In genomic region chr14:55782361-55782960, GRCm38 (mm10) we compare ENCODE assay signal across 8 mouse cellular contexts. TPM values are rescaled to one million over a fixed set of nuclear protein-coding genes. Genes with fewer than 3 reads are reported as not detected.
DNase-seq lines count a peak whose midpoint lies in the region; ATAC-seq lines count a peak whose summit lies in the region.

No protein-coding gene starts in this region.

- H3K4me1 ChIP-seq in limb, embryonic 13.5 days: peaks cover 22% of the 10 kb centered on the region

- ATAC-seq in limb, embryonic 13.5 days (ENCODE audit: low FRiP score, low read depth): no peak

- H3K27me3 ChIP-seq in limb, embryonic 13.5 days: peaks cover 43% of the 10 kb centered on the region

- H3K36me3 ChIP-seq in limb, embryonic 13.5 days: peaks cover 19% of the 10 kb centered on the region

- H3K4me2 ChIP-seq in limb, embryonic 13.5 days (replicated peaks): peak overlapping the region; percentile 84

- peak overlapping the region; percentile 40; the same call in 1 of the 2 replicates for H3K9ac ChIP-seq in limb, embryonic 13.5 days

- H3K9me3 ChIP-seq in limb, embryonic 13.5 days: no peaks in the 10 kb centered on the region

- 45% methylated on average over 9 of the region's 9 CpGs for WGBS in limb, embryonic 13.5 days

- H3K27ac ChIP-seq in limb, embryonic 13.5 days: peak overlapping the region; percentile 80

- peak; percentile 0 to 1 for DNase-seq in adrenal gland, postnatal 4 days (ENCODE audit: low spot score in 2 of 2)
- DNase-seq in adrenal gland, postnatal 36 days: no peak
- DNase-seq in spleen, postnatal 10 days (ENCODE audit: low spot score in 2 of 2): peak; percentile 1 to 9
- DNase-seq in spleen, adult 12 weeks (ENCODE audit: low spot score): no peak
- DNase-seq in spleen, postnatal 36 days (ENCODE audit: low spot score in 2 of 2): peak; percentile 0 to 1
- no peak for DNase-seq in left cerebral cortex, adult 11 months (ENCODE audit: low spot score)
- no peak for DNase-seq in cerebellum, adult 18-20 months

- peak overlapping the region; percentile 58 for H3K4me3 ChIP-seq in limb, embryonic 13.5 days

RNA-seq across cellular contexts. Expression of gene Adcy4, which starts 1.4 kb away (rescaled TPM):
- total RNA-seq in adrenal gland, postnatal 4 days (2021): 10 to 100 TPM; 10.4 to 10.9 TPM
- 10 to 100 TPM in 1 of 2 experiments, 1 to 10 TPM in 1; 6.7 to 13.8 TPM for total RNA-seq in adrenal gland, postnatal 36 days (2021)
- polyA plus RNA-seq in limb, embryonic 13.5 days (2015; fragmentation: Nextera tagmentation; extraction: Ambion mirVana): 20.9 and 25.6 TPM in 2 replicates

RNA-seq across cellular contexts. Expression of gene Ripk3, which starts 6.2 kb away (rescaled TPM):
- total RNA-seq in adrenal gland, postnatal 4 days (2021): 10 to 100 TPM in 1 of 2 experiments, 1 to 10 TPM in 1; 8.4 to 12.2 TPM
- total RNA-seq in adrenal gland, postnatal 36 days (2021): 1 to 10 TPM; 4.5 to 5.3 TPM
- polyA plus RNA-seq in limb, embryonic 13.5 days (2015; fragmentation: Nextera tagmentation; extraction: Ambion mirVana): 31.0 and 37.1 TPM in 2 replicates

RNA-seq across cellular contexts. Expression of gene Ltb4r1, which starts 16.7 kb away (rescaled TPM):
- 1 to 10 TPM; 1.3 to 2.9 TPM for total RNA-seq in adrenal gland, postnatal 4 days (2021)
- under 1 TPM; 0.66 to 0.79 TPM for total RNA-seq in adrenal gland, postnatal 36 days (2021)
- 0.45 and 0.51 TPM in 2 replicates for polyA plus RNA-seq in limb, embryonic 13.5 days (2015; fragmentation: Nextera tagmentation; extraction: Ambion mirVana)

RNA-seq across cellular contexts. Expression of gene Ltb4r2, which starts 21.2 kb away (rescaled TPM):
- under 1 TPM; 0.17 to 0.34 TPM for total RNA-seq in adrenal gland, postnatal 4 days (2021)
- not detected for total RNA-seq in adrenal gland, postnatal 36 days (2021)
- 0.36 and 0.64 TPM in 2 replicates for polyA plus RNA-seq in limb, embryonic 13.5 days (2015; fragmentation: Nextera tagmentation; extraction: Ambion mirVana)

RNA-seq across cellular contexts. Expression of gene Cideb, which starts 24.2 kb away (rescaled TPM):
- 10 to 100 TPM in 1 of 2 experiments, 1 to 10 TPM in 1; 4.6 to 12.0 TPM for total RNA-seq in adrenal gland, postnatal 4 days (2021)
- total RNA-seq in adrenal gland, postnatal 36 days (2021): 1 to 10 TPM in 1 of 2 experiments, under 1 TPM in 1; 0.93 to 1.3 TPM
- 0.45 and 0.72 TPM in 2 replicates for polyA plus RNA-seq in limb, embryonic 13.5 days (2015; fragmentation: Nextera tagmentation; extraction: Ambion mirVana)

Comparison
In these comparisons a context has a peak if more than half of its experiments do, and no peak if none do; other contexts are left out.
1. DNase-seq: peak in adrenal gland, postnatal 4 days (2 of 2), spleen, postnatal 10 days (2 of 2) and spleen, postnatal 36 days (2 of 2); none in adrenal gland, postnatal 36 days (0 of 2), spleen, adult 12 weeks (single experiment), left cerebral cortex, adult 11 months (single experiment) and cerebellum, adult 18-20 months (0 of 2).